Mouse (Mus musculus): ENCODE data around the gene 1700013F07Rik.
"Not testable (repeated sequence)": the region's sequence is repeated elsewhere in the genome, so short reads cannot be mapped to it uniquely, and the experiment has no call there.

1700013F07Rik gene

DNA sequence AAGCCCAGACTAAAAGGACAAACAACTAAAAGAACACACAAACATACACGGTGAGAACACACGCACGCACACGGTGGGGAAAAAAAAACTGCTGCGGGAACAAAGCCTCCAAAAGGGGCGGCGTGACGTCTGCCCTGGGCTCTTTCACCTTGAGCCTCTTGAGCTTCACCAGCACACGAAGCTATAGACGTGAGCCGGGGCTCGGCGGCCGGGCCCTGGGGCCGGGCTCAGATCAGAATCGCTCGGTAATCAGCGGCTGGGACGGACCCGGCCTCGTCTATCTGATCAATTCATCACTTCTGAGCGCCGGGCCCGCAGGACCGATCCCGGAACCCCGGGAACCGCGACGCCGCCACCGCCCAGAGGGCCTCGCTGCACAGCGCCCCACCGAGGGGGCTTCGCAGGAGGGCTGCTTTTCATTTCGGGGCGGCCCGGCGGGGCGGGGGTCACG lies 20.2 kb downstream of the 1700013F07Rik start:
- peak; percentile 24 for DNase-seq (ENCODE audit: low read depth)

DNA sequence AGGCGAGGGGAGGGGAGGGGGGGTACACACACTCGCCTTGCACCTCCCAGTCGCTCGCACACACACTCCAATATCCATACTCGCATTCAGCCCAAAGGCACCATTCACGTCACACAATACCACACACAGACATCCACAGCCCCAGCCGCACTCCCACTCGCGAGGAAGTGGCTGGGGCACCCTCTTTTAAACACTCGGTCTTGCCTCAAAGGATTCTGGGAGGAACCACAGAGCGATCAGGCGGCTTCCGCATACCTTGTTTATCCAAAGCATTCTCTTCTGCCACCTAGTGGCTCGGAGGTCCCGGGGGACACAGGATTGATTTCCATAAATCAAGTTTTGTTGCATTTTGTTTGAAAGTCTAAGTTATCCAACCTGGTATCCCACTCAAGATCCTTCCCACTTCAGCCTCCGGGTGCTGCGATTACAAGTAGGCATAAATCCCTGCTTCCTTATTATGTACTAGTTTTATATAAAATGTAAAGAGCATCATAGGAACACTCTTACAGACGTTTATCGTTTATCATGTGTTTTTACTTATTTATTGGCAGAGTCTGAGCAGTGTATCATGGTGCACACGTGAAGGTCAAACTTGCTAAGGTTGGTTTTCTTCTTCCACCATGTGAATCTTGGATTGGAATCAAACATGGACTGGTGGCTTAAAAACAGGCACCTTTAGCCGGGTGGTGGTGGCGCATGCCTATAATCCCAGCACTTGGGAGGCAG lies 20.8 kb downstream of the 1700013F07Rik start:
- peak; percentile 98 for DNase-seq (ENCODE audit: low read depth)

DNA sequence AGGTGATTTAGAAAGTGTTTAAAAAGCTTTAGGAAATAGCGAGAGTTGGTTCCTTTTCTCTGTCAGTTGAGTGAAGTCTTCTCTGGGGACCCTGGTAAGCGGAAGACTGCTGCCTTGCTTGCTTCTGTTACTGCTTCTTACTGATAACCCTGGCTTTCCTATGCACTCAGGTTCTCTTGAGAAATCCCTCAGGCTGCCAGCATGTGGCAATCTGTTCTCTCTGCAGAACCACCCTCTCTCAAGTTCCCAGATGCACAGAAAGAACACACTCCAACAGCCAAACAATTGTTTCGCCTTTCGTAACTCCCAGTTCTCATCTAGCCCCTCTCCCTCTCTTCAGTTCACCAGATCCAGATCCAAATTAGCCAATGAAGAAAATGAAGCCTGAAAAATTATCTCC lies 23.9 kb downstream of the 1700013F07Rik start:
- no peak for DNase-seq (ENCODE audit: low read depth)

DNA sequence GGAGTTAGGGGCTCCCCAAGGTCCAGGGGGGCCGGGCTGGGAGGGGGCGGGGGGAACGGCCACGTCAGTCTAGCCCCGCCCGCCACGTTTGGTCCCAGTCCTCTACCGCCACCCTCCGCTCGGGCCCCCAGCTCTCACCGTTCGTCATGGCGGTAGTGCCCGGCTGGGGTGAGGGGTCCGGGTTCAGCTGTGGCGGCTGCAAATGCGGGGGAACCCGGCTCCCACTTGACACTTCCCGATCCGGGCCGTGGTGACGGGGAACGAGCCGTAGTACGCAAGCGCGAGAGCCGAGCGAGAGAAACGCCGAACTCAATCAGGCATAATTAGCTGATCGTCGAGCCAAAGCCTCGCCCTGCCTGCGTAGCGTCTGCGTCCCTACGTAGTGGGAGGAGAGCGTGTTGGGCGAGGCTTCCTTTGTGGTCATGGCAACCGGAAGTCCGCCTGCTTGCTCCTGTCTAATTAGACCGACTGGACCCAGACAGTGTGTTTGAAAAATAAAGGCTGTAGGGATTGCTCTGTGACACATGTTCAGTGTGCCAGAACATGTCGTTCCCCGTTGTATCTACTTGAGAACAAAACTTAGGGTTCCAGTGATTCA lies 28.3 kb downstream of the 1700013F07Rik start, which contains the start of gene Tmem167b:
Gene Tmem167b, minus strand, starts transcription at position 334 of the 598 bp plus-strand sequence.
- DNase-seq (ENCODE audit: low read depth): peak; percentile 99

DNA sequence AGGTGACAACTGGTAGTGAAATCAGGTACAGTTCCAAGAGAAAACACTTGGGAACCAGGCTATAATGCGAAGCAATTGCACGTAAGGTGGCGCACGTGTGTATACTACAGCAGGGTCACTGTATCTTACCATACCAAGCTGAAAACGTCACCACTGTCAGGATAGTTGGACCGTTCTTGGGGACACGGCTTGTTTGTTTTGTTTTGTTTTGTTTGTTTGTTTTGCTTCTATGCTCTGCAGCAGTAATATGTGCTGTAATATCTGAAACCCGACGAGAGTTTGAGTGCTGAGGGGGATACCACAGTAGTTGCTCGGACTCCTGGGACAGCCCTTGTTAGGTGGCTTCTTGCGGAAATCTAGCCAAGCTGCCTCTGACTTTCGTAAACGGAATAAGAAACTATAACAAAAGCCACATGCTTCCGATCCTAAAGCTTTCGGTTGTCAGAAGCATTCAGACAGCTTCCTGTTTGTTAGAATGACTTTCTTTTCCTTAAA lies 28.9 kb downstream of the 1700013F07Rik start:
- DNase-seq (ENCODE audit: low read depth): peak; percentile 53

DNA sequence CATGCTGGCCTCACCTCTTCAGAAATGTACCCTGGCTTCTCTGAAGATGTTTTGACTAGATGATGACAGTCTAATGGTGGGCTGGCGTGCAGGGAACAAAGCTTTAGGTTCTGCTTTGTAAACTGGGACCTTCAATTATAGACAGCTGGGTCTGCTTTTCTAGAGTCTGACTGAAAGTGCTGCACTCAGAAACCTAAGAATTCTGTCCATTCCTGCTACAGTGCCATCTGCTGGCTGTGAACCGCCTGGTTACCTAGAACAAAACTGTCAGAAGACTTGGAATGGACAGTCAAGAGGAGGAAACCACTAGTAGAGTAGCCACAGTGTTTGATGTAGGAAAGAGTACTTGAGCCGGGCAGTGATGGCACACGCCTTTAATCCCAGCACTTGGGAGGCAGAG lies 29.4 kb downstream of the 1700013F07Rik start:
- peak; percentile 92 for DNase-seq (ENCODE audit: low read depth)

DNA sequence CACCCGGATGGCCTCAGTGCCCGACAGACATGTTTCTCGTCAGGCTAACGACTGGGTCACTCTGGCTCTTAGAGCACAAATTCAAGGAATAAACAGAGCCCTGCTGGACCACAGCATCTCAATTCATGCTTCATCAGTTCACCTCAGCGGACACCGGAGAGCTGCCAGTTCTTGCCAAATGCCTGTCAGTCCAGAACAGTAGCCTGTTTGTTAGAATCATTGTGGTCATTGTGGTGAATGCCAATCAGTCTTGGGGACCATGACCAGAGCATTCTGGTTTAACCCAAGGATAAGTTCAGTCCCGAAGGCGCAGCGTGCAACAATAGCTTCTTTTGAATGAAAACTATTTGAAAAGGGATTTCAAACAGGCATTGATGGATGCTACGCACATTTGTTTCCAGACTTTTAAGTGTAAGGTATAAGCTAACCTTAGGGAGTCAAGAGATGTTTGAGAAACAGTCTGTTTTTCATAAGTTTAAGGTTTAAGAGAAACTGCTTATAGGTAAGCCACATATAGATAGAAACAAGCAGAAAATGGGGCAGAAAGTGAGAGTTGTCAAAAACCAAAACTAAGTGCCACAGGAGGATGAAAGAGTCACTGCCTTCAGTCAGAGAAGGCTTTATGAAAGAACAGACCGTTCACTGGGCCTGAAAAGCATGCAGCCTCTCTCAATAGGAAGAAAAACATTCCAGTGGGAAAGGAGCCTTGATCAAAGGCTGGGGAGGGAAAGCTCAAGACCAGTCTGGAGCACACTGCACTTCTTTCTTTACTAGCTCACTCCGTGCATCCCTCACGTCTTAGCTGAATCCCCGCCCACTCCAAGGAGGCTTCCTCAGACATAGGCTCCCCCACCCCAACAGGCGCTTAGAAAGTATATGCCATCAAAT lies 34.3 kb downstream of the 1700013F07Rik start:
- DNase-seq (ENCODE audit: low read depth): no peak

DNA sequence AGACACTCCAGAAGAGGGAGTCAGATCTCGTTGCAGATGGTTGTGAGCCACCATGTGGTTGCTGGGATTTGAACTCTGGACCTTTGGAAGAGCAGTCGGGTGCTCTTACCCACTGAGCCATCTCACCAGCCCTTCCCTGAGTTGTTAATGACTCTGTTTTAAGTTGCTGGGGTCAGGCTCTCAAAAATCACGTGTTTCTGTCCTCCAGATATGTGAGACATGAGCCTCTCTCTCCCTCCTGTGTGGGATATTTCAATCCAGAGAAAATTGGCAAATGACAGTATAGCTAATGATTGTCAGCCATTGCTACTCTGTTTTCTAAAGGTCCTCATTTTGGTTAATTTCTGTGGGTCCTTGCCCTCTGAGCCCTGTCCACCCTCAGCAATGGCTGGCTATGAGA lies 35.7 kb downstream of the 1700013F07Rik start:
- not testable (repeated sequence) for DNase-seq (ENCODE audit: low read depth)

DNA sequence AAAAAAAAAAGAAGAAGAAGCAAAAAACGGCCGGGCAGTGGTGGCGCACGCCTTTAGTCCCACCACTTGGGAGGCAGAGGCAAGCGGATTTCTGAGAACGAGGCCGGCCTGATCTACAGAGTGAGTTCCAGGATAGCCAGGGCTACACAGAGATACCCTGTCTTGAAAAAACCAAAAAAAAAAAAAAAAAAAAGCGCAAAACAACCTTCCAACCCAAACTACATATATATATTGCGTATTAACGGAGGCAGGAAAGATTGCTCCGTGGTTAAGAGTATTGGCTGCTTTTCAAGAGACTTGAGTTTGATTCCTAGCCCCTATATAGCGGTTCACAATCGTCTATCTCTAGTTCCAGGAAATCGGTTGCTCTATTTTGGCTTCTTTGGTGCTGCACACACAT lies 36.9 kb downstream of the 1700013F07Rik start:
- DNase-seq (ENCODE audit: low read depth): no peak

DNA sequence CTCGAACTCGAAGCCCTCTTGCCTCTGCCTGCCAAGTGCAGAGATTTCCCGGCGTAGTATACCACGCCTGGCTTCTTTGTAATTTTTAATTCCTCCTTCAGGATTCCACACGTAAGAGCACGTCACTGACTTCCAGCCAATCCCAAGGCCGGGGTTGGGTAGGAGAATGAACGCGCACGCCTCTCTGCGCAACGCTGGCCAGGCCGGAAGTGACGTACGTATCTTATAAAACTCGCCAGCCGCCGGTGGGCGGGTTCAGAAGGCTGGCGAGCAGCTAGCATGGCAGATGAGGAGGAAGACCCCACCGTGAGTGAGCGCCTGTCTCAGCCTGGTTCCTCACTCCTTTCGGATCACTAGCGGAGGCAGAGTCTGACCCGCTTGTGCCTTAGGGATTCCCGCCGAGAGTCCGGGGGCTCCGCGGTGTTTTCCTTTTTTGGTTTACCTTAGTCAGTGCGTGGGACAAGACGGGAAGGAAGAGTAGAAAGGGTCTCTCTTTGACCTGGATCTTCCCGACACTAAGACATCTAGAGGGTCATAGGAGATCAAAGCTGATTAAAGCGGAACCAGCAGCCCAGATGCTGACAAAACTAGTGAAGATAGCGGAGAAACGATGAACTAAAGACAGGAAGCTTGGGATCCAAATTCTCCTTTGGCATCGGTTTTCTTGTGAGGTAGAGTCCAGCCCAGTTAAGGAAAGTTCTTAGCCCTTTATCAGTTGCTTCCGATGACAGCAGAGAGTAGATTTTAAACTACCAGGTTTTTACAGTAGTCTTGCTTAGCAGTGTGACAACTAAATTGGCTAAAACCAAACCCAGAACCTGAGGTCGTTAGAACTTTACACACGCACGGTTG lies 37.7 kb downstream of the 1700013F07Rik start, which contains the start of gene Taf13:
Gene Taf13, plus strand, starts transcription at position 256 of the 852 bp plus-strand sequence.
- DNase-seq (ENCODE audit: low read depth): peak; percentile 94

DNA sequence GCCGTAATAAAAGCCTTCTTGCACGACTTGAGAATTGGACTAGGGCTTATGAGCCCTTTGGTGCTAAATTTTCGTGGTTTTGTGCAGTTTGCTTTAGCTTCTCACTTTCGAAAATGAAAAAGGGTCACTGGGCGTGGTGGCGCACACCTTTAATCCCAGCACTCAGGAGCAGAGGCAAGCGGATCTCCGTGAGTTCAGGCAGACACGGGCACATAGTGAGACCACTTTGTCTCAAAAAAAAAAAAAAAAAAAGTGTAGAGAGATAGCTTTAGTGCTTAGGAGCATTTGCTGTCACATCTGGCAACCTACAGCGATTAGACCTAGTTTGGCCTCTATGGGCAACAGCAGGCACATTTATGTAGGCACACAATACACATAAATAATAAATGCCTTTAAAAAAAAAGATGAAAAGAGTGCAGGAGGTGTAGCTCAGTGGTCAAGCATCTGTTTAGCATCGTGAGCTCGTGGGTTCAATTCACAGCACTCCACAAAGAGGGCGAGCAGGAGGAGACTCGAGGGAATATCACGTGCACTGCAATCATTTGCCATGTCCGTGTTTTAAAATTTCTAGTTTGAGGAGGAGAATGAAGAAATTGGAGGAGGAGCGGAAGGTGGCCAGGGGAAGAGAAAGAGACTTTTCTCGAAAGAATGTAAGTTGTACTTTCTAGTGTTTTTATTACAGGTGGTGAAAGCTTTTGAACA lies 38.5 kb downstream of the 1700013F07Rik start:
- no peak for DNase-seq (ENCODE audit: low read depth)

DNA sequence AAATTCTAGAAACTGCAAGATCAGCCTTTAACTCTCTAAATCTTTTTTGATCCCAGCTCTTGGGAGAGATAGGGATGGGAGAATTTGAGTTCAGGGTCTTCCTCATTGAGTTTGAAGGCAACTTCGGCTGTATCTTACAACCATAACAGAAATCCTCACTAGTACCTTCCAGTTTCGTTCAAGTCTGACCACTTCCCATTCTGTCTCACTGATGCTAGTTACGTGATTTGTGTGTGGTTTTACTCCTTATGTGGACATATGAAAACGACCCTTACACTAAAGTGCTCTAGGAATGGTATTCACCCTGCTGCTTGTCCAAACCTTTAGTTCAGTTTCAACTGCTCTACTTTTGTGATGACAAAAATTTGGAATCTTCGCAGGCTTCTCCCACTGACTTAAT lies 40.1 kb downstream of the 1700013F07Rik start:
- no peak for DNase-seq (ENCODE audit: low read depth)

DNA sequence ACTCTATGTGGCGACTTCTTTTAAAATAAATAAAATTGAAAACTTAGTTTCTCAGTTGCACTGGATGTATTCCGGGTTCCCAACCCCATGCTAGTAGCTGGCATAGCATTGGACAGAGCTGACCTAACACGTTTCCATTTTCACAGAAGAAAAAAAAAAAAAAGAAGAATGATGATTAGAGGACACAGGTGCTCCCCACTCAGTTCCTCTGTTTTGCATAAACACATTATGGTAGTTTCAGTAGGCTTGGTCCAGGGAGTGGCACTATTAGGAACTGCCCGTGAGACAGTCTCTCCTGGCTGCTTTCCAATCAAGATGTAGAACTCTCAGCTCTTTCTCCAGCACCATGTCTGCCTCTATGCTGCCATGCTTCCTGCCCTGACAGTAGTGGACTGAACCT lies 50.6 kb downstream of the 1700013F07Rik start:
- DNase-seq (ENCODE audit: low read depth): no peak

DNA sequence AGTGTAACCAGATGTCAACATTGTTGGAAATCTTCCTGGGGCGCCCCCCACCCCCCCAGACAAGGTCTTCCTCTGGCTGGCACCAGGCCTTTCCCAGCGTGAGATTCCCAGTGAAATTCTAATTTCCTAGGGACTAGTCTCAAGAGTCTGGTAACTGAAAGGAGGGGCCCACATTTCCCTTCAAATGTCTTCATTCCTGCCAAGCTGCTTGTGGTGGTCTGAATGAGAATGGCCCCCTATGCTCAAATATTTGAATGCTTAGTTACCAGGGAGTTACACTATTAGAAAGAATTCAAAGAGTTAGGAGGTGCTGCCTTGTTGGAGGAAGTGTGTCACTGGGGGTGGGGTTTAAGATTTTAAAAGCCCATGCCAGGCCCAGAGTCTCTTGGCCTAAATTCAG lies 54.5 kb downstream of the 1700013F07Rik start:
- DNase-seq (ENCODE audit: low read depth): no peak

DNA sequence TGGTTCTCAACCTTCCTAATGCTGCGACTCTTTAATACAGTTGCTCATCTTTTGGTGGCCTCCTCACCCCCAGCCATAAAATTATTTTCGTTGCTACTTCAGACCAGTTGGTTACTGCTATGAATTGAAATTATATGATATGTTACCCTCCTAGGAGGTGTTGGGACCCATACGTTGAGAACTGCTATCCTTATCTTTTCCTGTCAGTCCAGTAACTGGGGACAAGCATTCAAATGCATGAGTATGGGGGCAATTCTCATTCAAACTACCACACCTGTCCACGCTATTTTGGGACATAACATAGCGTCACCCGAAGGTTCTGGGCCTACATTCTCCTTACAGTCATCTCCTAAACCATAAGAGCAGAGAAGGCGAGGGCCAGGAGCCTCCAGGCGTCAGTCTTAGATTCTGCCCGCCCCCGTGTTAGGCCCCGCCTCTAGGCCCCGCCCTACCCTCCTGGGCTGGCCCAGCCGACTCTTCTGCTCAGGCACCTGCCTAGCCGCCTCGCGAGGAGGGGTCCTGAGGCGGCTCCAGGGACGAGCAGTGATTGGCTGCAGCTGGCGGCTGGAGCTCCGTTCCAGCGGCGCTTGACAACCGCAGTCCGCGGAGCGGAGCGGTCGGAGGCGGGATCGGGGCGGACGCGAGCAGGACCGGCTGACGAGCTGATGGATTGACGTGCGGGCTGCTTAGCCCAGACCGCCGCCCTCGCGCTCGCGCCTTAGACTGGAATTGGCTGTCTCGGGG lies 57.0 kb downstream of the 1700013F07Rik start, which contains the start of gene Wdr47:
Gene Wdr47, plus strand, starts transcription at position 494 of the 744 bp plus-strand sequence.
- DNase-seq (ENCODE audit: low read depth): peak; percentile 93

DNA sequence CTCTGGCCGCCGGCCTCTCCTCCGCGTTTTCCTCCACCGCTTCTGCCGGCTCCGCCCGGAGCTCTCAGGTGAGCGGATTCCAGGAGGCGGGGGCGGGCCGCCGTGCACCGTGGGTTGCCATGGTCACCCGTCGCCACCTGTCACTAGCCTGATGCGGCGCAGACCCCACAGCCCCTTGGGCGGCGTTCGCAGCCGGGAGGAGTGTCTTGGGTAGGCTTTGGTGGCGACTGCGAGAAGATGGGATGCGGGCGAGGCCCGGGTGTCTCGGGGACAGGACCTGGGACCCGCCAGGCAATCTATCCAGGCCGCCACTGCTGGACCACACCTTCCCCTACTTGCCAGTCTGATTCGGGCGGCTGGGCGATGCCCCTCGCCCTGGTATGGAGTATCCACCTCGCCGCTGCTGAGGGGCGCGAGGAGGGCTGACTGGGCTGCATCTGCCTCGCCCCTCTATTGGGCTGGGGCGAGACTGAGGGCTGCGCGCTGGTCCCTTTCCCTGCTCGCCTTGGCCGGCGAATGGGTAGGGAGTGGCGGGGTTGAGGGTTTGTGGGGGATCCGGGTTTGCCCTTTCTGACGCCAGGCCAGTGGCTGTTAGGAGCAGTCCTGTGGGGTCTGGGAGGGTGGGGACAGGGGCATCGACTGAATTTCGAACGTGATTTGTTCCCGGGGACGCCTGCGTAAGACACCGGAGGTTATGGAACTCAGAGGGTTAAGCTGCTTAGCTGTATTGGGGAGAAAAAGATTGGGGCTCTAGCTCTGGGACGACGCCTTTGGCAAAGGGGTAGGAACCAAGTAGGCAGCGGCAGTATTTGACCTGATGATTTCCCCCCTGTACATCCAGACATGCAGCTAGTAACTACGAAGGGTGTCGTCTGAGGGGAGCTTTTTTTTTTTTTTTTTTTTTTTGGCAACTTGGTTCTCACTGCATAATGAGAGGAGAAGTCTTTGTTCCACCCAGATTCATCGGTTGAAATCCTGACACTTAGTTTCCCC lies 57.9 kb downstream of the 1700013F07Rik start:
- DNase-seq (ENCODE audit: low read depth): peak; percentile 8

All from c-Kit-positive CD71-negative TER-119-negative erythroid progenitor cells, embryonic 14.5 days (primary cell).